Mouse (Mus musculus) cerebellum, adult 11-12 months (tissue): ENCODE measurements around the gene Rccd1.

Source experiments
- DNase-seq: peaks from one replicate; pipeline ENCODE4 v3.0.0; 2022

The Rccd1 gene

GRCm38 (mm10) chr7:80252886-80253285 lies 71.4 kb downstream of the Rccd1 start:
- DNase-seq = no peak

GRCm38 (mm10) chr7:80252437-80252836 lies 71.8 kb downstream of the Rccd1 start:
- no peak for DNase-seq

DNA sequence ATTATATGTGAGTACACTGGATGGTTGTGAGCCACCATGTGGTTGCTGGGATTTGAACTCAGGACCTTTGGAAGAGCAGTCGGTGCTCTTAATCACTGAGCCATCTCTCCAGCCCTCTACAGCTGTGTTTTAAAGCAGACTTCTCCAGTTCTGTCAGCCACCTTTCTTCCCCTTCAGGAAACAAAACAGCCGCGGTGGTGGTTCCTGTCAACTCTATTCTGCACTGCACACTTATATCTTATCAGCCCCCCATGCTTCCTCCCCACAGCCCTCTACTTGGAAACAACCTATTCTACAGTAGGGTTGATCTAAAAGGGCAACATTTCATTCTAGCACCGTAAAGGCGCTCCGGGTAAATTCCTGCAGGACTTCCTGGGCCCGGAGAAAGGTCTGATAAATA lies 77.4 kb downstream of the Rccd1 start:
- DNase-seq = no peak

DNA sequence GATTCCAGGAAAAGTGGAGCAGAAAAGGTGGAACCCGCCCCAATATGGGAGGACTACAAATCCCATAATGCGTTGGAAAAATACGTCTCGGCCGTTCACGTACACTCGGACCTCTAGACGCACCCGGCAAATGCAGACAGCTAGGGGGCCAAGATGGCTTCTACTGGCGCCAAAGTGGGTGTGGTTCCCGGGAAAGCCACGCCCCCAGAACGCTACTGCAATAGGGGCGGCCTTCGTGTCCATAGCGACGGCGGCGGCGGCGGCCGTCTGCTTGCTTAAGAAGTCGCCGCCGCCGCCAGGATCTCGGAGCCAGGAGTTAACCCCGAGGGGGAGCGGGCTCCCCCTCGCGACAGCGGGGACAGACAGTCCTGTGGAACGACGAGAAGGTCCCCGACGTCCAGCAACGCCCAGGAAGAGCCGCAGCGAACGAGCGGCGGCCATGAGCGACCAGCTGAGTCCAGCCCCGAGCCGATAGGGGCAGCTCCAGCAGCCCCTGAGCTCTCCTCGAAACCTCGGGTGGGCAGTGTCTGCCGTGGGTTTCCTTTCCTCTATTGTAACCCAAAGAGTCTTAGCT lies 78.0 kb downstream of the Rccd1 start, which contains the start of gene Ttll13:
Gene Ttll13 (plus strand): TSS at position 229 of the 574 bp plus-strand sequence.
- peak; percentile 98 for DNase-seq

- DNase-seq = peak; percentile 21
These were observed 79.4 kb downstream of the Rccd1 start for GRCm38 (mm10) chr7:80244851-80245250.
